Mouse (Mus musculus) cerebellum, postnatal 36 days (tissue): Measurements from ENCODE around the gene Chrne.

ENCODE experiments used
- DNase-seq, 2 experiments: peaks; one replicate each; pipeline ENCODE4 v3.0.0; 2021 to 2022; ENCODE audit warnings: mixed read lengths in 2 of 2

The Chrne gene

DNA sequence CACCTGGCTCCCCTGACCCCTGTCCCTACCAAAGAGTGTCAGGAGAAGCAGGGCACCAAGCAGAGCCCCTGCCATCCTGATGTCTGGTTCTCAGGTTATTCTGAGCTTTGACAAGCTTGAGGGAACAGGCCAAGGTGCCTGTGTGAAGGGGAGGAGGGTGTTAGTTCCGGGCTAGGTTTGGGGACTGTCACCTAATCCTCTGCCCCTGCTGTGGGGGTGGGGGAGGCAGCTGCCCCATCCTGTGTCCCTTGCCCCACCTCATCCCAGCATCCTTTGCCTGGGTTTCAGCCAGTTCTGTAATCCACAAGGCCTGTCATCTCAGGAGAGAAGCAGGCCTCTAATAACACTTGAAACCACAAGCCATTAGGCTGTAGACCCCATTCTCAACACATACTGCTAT is at the start of gene Chrne:
TSS of gene Chrne (minus strand) at position 116 of the 400 bp plus-strand sequence.
- no peak for DNase-seq

DNA sequence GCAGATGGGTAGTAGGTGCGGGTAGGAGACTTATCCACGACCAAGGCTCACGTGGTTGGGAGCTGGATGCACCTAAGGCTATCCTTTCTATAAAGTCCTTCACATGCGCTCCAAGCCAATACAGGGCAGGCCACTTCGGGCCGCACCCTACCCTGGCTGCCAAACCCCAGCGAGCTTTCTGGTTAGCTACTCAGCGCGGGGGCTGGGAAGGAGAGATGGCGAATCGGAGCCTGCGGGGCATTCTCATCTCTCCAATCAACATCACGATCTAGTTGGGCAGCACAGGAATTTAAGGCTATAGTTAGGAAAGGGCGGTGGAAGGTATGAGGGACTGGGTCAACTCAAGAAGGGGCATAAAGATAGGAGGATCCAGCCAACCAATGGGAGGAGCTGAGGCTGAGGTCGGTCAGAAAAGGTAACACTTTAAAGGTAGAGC is 49.3 kb upstream of the Chrne start:
- DNase-seq: peak in 1 of 2 experiments; percentile 79

- DNase-seq: no peak
Measured at GRCm38 (mm10) chr11:70667271-70668150, 48.5 kb upstream of the Chrne start.

DNA sequence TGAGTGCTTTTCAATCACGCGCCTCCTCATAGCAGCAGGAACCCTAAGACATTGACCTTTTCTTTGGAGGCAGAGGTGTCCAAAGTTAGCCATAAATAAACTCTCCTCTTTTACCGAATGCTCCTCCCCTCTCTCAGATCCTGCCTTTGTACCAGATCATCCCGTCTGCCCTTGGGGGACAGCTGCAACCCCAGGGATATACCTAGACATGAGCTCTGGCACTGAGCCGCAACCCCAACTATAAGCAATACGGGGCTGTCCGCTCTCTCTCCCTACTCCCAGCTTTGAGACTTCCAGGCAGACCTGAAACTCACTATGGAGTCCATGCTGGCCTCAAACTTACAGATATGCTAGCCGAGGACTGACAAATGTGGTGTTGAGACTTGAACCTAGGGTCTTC is 47.7 kb upstream of the Chrne start:
- DNase-seq: no peak

DNA sequence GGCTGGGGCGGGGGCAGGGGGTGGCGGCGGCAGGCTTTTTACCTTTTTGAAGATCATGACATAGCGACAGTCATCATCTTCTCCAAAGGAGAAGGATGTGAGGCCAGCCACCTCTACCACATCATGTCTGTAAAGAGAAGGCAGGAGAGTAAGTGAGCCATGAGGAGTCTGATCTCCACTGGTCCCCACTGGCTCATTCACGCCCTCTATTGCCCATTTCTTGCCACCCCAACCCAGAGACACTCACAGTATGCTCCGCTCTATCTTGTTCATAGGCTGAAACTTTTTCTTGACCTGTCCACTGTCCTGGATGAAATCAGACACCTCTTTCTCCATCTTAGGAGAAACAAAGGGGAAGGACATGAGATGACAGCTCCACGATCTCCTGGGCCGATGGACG is 45.7 kb upstream of the Chrne start:
- DNase-seq: no peak

DNA sequence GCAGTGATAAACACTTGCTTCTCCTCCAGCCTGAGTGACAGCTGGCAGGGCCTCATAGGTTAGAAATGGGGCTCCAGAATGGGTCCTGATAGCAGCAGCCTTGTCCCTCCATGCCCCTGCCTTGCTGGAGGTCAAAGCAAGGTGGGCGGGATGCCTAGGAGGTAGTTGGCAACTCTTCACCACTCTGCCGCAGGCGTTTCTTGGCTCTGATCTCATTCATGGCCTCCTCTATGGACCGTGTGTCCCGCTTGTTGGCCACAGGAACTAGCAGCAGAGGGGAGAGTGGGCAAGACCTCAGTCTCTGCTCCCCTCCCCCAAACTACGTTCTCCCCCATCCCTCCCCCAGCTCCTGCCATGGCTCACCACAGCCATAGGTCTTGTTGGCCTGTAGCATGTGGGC is 44.9 kb upstream of the Chrne start:
- DNase-seq: no peak

DNA sequence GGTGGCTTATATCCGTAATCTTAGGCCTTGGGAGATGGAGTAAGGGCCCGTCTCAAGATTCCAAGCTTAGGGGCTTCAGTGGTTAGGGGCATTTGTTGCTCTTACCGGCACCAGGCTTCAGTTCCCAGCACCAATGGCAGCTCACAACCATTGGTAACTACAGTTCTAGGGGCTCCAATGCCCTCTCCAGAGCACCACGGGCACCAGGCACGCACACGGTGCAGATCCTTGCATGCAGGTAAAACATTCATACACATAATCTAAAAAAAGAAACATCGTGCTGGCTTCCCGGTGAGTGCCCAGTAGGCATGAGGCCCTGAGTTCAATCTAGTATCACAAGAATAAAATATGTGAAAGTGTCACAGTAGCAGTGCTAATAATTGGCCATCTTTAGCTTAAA is 44.1 kb upstream of the Chrne start:
- DNase-seq: no peak

DNA sequence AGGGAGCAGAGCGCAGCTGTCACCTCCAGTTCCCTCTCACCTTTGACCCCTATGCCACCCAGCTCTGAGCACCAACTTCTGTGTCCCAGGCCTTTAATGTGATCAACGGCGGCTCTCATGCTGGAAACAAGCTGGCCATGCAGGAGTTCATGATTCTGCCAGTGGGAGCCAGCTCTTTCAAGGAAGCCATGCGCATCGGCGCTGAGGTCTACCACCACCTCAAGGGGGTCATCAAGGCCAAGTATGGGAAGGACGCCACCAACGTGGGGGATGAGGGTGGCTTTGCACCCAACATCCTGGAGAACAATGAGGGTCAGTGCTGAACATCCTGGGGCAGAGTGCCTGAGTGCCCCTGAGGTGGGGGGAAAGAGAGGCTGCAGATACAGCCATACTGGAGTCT is 41.6 kb upstream of the Chrne start:
- DNase-seq: no peak

DNA sequence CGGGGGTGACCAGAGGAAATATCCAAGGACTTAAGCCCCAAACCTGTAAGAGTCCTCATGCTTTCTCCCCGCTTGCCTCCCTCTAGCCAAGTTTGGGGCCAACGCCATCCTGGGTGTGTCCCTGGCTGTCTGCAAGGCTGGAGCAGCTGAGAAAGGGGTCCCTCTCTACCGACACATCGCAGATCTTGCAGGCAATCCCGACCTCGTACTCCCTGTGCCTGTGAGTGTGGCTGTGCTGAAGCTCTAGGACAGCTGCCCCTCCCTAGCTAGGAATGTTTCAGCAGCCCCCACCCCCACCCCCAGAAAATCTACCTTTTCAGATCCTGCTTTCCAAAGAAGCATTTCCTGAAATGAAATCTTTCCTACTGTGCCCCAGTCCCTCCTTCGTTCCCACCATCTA is 39.9 kb upstream of the Chrne start:
- DNase-seq: no peak

DNA sequence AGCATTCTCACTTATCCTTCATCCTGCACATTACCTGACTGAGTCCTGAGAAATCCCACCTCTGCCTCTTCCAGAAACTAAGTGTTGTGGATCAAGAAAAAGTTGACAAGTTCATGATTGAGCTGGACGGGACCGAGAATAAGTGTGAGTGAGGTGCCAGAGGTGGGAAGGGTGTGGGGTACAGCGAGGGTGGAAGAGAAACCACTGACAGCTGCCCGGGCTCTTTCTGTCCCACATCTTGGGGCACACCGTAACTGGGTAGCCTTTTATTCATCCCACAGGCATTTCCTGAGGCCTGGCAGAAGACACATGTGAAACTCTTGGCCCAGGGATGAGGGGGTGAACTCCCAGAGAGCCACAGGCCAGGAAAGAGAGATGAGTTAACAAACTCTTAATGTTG is 39.5 kb upstream of the Chrne start:
- DNase-seq: no peak

DNA sequence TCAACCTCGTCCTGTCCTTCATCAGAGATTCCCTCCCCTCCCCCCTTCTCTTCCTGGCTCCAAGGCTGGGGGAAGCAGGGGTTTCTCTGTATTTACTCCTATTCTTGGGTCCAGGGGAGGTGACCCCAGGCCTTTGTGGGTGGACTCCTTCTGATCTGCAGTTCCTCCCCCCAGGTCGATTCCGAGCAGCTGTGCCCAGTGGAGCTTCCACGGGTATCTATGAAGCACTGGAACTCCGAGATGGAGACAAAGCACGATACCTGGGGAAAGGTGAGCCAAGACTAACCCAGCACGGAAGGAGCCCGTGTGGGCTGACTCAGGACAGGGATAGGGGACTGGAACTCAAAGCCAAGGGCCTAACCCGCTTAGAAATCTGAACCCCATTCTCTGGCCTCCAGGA is 39.0 kb upstream of the Chrne start:
- no peak for DNase-seq

DNA sequence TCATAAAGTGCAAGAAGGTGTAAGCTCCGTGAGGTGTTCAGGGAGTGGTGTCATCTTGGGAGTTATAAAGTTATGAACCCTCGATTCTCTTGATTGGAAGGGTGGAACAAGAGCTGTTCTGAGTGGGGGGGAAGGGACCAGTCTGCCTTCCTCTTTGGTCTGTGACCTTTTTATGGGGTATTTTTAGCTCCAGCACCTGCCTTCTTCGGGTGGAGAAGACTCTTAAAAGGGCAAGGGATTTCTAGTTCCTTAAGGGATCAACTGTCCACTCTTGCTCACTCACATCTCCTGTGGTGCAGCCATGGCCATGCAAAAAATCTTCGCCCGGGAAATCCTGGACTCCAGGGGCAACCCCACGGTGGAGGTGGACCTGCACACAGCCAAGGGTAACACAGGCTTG is 38.6 kb upstream of the Chrne start:
- no peak for DNase-seq

- DNase-seq: no peak
Measured at GRCm38 (mm10) chr11:70656964-70657363, 37.9 kb upstream of the Chrne start, which contains the start of gene Eno3. Gene Eno3 (plus strand): TSS chr11:70657202.

- peak; percentile 46 to 52 for DNase-seq
Measured at GRCm38 (mm10) chr11:70656456-70656927, 37.5 kb upstream of the Chrne start.

GRCm38 (mm10) chr11:70655571-70656455 is 36.8 kb upstream of the Chrne start:
- peak in 1 of 2 experiments; percentile 36 for DNase-seq

GRCm38 (mm10) chr11:70654923-70655570 is 36.0 kb upstream of the Chrne start:
- DNase-seq: peak; percentile 81 to 87

DNA sequence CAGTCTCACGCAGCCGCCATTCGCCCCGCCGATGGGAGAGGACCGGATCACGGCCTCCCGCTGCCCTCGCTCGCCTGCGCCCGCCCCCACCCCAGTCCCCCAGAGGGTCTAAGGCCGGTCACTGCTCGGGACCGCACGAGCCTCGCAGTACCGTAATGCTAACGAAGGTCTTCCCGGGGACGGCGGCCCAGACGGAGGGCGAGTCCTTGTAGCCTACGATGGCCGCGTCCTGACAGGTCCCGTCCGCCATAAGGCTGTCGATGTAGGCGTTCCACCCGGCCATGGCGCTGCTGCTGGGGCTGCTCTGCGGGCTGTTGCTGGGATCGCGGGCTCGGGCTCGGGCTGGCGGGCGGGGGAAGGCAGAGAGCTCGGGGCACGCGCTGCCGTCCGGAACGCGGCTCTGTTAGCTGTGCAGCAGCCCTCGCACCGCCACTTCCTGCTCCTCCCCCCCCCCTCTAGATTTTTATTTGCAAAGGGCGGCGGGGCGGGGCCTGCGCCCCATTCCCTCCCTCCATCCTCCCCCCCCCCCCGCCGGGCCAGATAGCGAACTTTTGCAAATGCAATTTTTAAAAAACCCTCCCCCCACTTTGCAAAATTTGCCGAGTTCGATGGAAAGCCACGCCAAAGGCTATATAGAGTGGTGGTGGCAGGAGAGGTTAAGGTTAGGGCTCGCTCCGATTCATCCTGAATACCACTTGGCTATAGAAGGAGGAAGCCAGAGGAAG is 35.3 kb upstream of the Chrne start, which contains the start of gene Pfn1:
TSS of gene Pfn1 (minus strand) at position 447 of the 725 bp plus-strand sequence.
- DNase-seq: peak; percentile 71 to 80

GRCm38 (mm10) chr11:70653345-70654197 is 34.6 kb upstream of the Chrne start:
- DNase-seq: peak; percentile 60 to 71

- no peak for DNase-seq
Measured at GRCm38 (mm10) chr11:70652884-70653344, 33.9 kb upstream of the Chrne start.

GRCm38 (mm10) chr11:70652029-70652883 is 33.2 kb upstream of the Chrne start:
- no peak for DNase-seq
